8 mouse cellular contexts compared by ENCODE assay signal in the genomic region with DNA sequence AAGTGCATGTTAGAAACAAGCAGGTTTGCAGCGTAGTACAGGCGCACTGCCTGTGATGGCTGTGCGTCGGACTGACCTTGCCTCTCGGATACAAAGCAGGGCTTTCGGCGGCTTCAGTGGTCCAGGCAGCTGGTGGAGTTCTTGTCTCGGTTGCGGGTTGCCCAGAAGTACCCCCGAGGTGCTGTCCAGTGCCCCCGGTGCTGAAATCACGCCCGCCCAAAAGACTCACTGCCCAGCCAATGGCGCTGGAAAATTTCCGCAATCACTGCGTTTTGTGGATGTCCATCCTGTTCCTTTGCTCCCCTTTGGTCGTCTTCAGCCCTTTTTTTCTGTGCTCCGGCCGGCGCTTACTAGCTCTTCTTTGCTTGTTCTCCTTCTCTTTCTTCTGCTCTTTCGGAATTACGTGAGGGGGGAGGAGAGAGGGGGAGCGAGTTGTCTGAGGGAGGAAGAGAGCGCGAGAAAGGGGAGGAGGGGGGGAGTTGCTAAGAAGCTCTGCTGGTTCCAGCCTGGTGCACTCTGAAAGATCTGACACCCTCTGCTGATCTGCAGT. TPM values are rescaled to one million over a fixed set of nuclear protein-coding genes. Genes with fewer than 3 reads are reported as not detected.
DNase-seq lines count a peak whose midpoint lies in the region; ATAC-seq lines count a peak whose summit lies in the region.

A gene (minus strand): TSS at position 445 of the 550 bp plus-strand sequence.

- intact Hi-C loops in left cerebral cortex, postnatal 10 days (cut with DNase I), result loop anchor here (5.0 kb wide), 1 partner anchor 106 kb away; no protein-coding TSS in a partner anchor

- DNase-seq in adrenal gland, postnatal 25 days, result peak; percentile 32
- peak; percentile 71 for DNase-seq in cerebellum, adult 8-10 months
- peak; percentile 63 to 71 for DNase-seq in left cerebral cortex, postnatal 10 days (ENCODE audit: extremely low spot score in 1 of 2, low spot score in 2 of 2)
- peak; percentile 72 for DNase-seq in testis, postnatal 10 days (ENCODE audit: low spot score)
- DNase-seq in natural killer cell, adult 2 months (ENCODE audit: low spot score in 2 of 2), result no peak

- no peaks in the 10 kb centered on the region for H3K36me3 ChIP-seq in forebrain, embryonic 16.5 days (ENCODE audit: control insufficient read depth, insufficient read depth)
- no peaks in the 10 kb centered on the region for H3K36me3 ChIP-seq in intestine, embryonic 15.5 days
- no peaks in the 10 kb centered on the region for H3K36me3 ChIP-seq in midbrain, embryonic 16.5 days (ENCODE audit: control insufficient read depth, insufficient read depth, low read length)

- 0% methylated on average over 25 of the region's 25 CpGs for WGBS in forebrain, embryonic 16.5 days
- WGBS in intestine, embryonic 15.5 days, result under 1% methylated on average over 25 of the region's 25 CpGs
- WGBS in midbrain, embryonic 16.5 days, result under 1% methylated on average over 25 of the region's 25 CpGs

- no peaks in the 10 kb centered on the region for H3K27me3 ChIP-seq in forebrain, embryonic 16.5 days (replicated peaks; ENCODE audit: control insufficient read depth, insufficient read depth, low read length)
- peaks cover 31% of the 10 kb centered on the region for H3K27me3 ChIP-seq in intestine, embryonic 15.5 days (replicated peaks)
- H3K27me3 ChIP-seq in midbrain, embryonic 16.5 days (ENCODE audit: control insufficient read depth, insufficient read depth, low read depth, low read length), result no peaks in the 10 kb centered on the region

- peak within 1 kb of the TSS; percentile 89 for H3K9ac ChIP-seq in forebrain, embryonic 16.5 days (replicated peaks; ENCODE audit: low read depth, low read length)
- H3K9ac ChIP-seq in intestine, embryonic 15.5 days, result no peak within 1 kb of the TSS
- H3K9ac ChIP-seq in midbrain, embryonic 16.5 days (ENCODE audit: low read depth, low read length), result peak within 1 kb of the TSS; percentile 76

- H3K4me3 ChIP-seq in forebrain, embryonic 16.5 days (replicated peaks; ENCODE audit: low read length), result peak within 1 kb of the TSS; percentile 81
- H3K4me3 ChIP-seq in intestine, embryonic 15.5 days (replicated peaks), result peak within 1 kb of the TSS; percentile 33
- peak within 1 kb of the TSS; percentile 65 for H3K4me3 ChIP-seq in midbrain, embryonic 16.5 days (ENCODE audit: low read depth, low read length)

- peak within 1 kb of the TSS; percentile 93 for H3K27ac ChIP-seq in forebrain, embryonic 16.5 days (ENCODE audit: low read length)
- no peak within 1 kb of the TSS for H3K27ac ChIP-seq in intestine, embryonic 15.5 days
- peak within 1 kb of the TSS; percentile 94 for H3K27ac ChIP-seq in midbrain, embryonic 16.5 days (ENCODE audit: low read length)

- H3K9me3 ChIP-seq in forebrain, embryonic 16.5 days (ENCODE audit: control insufficient read depth, low read length), result no peaks in the 10 kb centered on the region
- no peaks in the 10 kb centered on the region for H3K9me3 ChIP-seq in intestine, embryonic 15.5 days
- no peaks in the 10 kb centered on the region for H3K9me3 ChIP-seq in midbrain, embryonic 16.5 days (replicated peaks; ENCODE audit: control insufficient read depth, low read length, poor library complexity, severe bottlenecking)

- peak; percentile 87 for ATAC-seq in forebrain, embryonic 16.5 days
- peak; percentile 60 for ATAC-seq in intestine, embryonic 15.5 days
- peak; percentile 87 for ATAC-seq in midbrain, embryonic 16.5 days

- H3K4me2 ChIP-seq in forebrain, embryonic 16.5 days (ENCODE audit: low read length), result peak within 1 kb of the TSS; percentile 84
- peak within 1 kb of the TSS; percentile 71 for H3K4me2 ChIP-seq in intestine, embryonic 15.5 days (replicated peaks)
- peak within 1 kb of the TSS; percentile 87 for H3K4me2 ChIP-seq in midbrain, embryonic 16.5 days (ENCODE audit: low read length)

- H3K4me1 ChIP-seq in forebrain, embryonic 16.5 days (replicated peaks; ENCODE audit: control insufficient read depth, insufficient read depth, low read length), result peaks cover 18% of the 10 kb centered on the region
- H3K4me1 ChIP-seq in intestine, embryonic 15.5 days (replicated peaks), result peaks cover 11% of the 10 kb centered on the region; the same call in 1 of the 2 replicates
- H3K4me1 ChIP-seq in midbrain, embryonic 16.5 days (ENCODE audit: control insufficient read depth, insufficient read depth, low read length), result peaks cover 8% of the 10 kb centered on the region

RNA-seq across cellular contexts. Expression of the gene that starts here (rescaled TPM):
- total RNA-seq in adrenal gland, postnatal 25 days (2021), result 0.95 and 1.6 TPM in 2 replicates
- polyA plus RNA-seq in forebrain, embryonic 16.5 days (2015; fragmentation: Nextera tagmentation; extraction: Ambion mirVana), result 26.5 and 29.7 TPM in 2 replicates
- polyA plus RNA-seq in intestine, embryonic 15.5 days (2015; fragmentation: Nextera tagmentation; extraction: Ambion mirVana), result 1.1 TPM in 2 replicates
- 10 to 100 TPM; 61.1 to 65.5 TPM for total RNA-seq in left cerebral cortex, postnatal 10 days (2021)
- polyA plus RNA-seq in midbrain, embryonic 16.5 days (2015; fragmentation: Nextera tagmentation; extraction: Ambion mirVana), result 30.4 and 32.3 TPM in 2 replicates

Comparison
In these comparisons a context has a peak if more than half of its experiments do, and no peak if none do; other contexts are left out.
1. RNA of the gene that starts here (total RNA-seq): 61.1 to 65.5 TPM in left cerebral cortex, postnatal 10 days; 0.95 to 1.6 TPM in adrenal gland, postnatal 25 days; every median in the first group is over 10 times any median in the second.
2. RNA of the gene that starts here (polyA plus RNA-seq): 30.4 to 32.3 TPM in midbrain, embryonic 16.5 days and 26.5 to 29.7 TPM in forebrain, embryonic 16.5 days; 1.1 TPM in intestine, embryonic 15.5 days; every median in the first group is over 10 times any median in the second.
3. DNase-seq: peak in adrenal gland, postnatal 25 days (single experiment), cerebellum, adult 8-10 months (single experiment), left cerebral cortex, postnatal 10 days (2 of 2) and testis, postnatal 10 days (single experiment); none in natural killer cell, adult 2 months (0 of 2).
4. Peak in every context shown above with its lines, with median percentiles within 50 percentile points of each other: ATAC-seq, H3K4me2 ChIP-seq and H3K4me3 ChIP-seq.